Mouse (Mus musculus) heart, embryonic 15.5 days (tissue): ENCODE measurements around the gene Atp8b5. TPM values are rescaled to one million over a fixed set of nuclear protein-coding genes. Genes with fewer than 3 reads are reported as not detected.

Experiments used
- ATAC-seq: fragments of 200-750 bp; cut with Nextera tagmentation; replicated peaks from 2 replicates; pipeline ENCODE4 v1.8.0; 2017; ENCODE audit warnings: low read depth, moderate TSS enrichment; ENCODE audit not compliant: insufficient number of reproducible peaks, insufficient read depth, low FRiP score
- H3K27ac ChIP-seq: fragments of 300-500 bp; sonication (generic); 2 replicates; pipeline ENCODE4 v1.5.1; 2015; ENCODE audit warnings: mild to moderate bottlenecking, inconsistent platforms
- H3K27me3 ChIP-seq: fragments of 300-500 bp; sonication (generic); 2 replicates; pipeline ENCODE4 v1.6.1; 2015; ENCODE audit warnings: inconsistent platforms
- H3K36me3 ChIP-seq: fragments of 300-500 bp; sonication (generic); 2 replicates; pipeline ENCODE4 v1.6.1; 2015; ENCODE audit warnings: mild to moderate bottlenecking, inconsistent platforms
- H3K4me1 ChIP-seq: fragments of 300-500 bp; sonication (generic); replicated peaks from 2 replicates; pipeline ENCODE4 v1.6.1; 2015; ENCODE audit warnings: inconsistent platforms
- H3K4me2 ChIP-seq: fragments of 300-500 bp; sonication (generic); 2 replicates; pipeline ENCODE4 v1.6.1; 2015; ENCODE audit warnings: inconsistent platforms, mild to moderate bottlenecking, moderate library complexity
- H3K4me3 ChIP-seq: fragments of 300-500 bp; sonication (generic); 2 replicates; pipeline ENCODE4 v1.5.1; 2015; ENCODE audit warnings: mild to moderate bottlenecking, inconsistent platforms
- H3K9ac ChIP-seq: fragments of 300-500 bp; sonication (generic); 2 replicates; pipeline ENCODE4 v1.6.1; 2015; ENCODE audit warnings: mild to moderate bottlenecking, inconsistent platforms
- H3K9me3 ChIP-seq: fragments of 300-500 bp; sonication (generic); replicated peaks from 2 replicates; pipeline ENCODE4 v1.6.1; 2016; ENCODE audit warnings: inconsistent platforms
- WGBS: fragments of 180-500 bp; shearing (Covaris S2); methylation state at CpG from one replicate; pipeline ENCODE4 v1.1.7; 2015; ENCODE audit warnings: mixed read lengths; 5-methylcytosine and 5-hydroxymethylcytosine counted together
- polyA plus RNA-seq: library from polyadenylated mRNA; unstranded; fragments of >200 nt; fragmentation: Nextera tagmentation; extraction: Ambion mirVana; gene quantifications from 2 replicates; pipeline ENCODE4 v1.2.1, GENCODE M21; 2015

Gene Atp8b5
- polyA plus RNA-seq, 1 experiment from 2014 or later = 0.25 TPM

DNA sequence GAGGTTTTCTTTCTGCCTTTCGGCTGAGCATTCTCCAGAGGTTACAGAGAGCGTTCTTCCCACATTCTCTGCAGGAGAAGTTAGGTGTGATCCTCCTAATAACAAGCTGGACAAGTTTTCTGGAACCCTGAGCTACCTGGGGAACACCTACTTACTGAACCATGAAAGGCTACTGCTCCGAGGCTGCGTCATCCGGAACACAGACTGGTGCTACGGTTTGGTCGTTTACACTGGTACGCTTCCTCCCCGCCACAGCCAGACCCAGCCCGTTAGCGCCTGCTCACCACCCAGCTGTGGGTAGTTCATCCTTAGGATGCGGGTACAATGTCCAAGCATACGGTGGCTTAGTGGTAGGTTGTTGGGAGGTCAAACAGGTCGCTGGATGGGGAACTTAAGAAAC lies 55.4 kb downstream of the Atp8b5 start:
- no peaks in the 10 kb centered on the region for H3K27me3 ChIP-seq
- H3K27ac ChIP-seq = no peak overlapping the region
- H3K36me3 ChIP-seq = no peaks in the 10 kb centered on the region
- no peaks in the 10 kb centered on the region for H3K9me3 ChIP-seq
- ATAC-seq = no peak
- H3K9ac ChIP-seq = no peak overlapping the region
- no peak overlapping the region for H3K4me3 ChIP-seq
- 83% methylated on average over 14 of the region's 14 CpGs for WGBS
- H3K4me2 ChIP-seq = no peak overlapping the region
- no peaks in the 10 kb centered on the region for H3K4me1 ChIP-seq

DNA sequence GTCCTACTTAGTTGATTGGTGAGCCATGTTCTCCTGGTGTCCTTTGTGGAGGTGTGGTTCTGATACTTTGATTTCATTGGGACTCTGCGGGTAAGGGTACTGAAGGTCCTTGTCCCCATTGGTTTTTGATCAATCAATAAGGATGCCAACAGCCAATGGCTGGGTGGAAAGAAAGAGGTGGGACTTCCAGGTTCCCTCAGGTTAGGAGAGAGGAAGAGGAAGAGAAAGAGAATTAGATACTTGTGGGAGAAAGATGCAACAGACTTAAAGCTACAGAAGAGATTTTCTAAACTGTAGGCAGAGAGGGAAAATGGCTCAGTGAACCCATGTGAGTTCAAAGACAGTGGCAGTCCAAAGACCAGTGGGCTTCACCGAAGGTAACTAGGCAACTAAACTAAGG lies 60.2 kb downstream of the Atp8b5 start:
- Histone ChIP-seq H3K27me3 (no peaks in the 10 kb centered on the region), H3K9ac (no peak overlapping the region), H3K4me3 (no peak overlapping the region), H3K27ac (no peak overlapping the region), H3K9me3 (no peaks in the 10 kb centered on the region), H3K36me3 (no peaks in the 10 kb centered on the region), H3K4me2 (no peak overlapping the region), H3K4me1 (no peaks in the 10 kb centered on the region)
- no peak for ATAC-seq
- WGBS = 92% methylated on average over 2 of the region's 2 CpGs

DNA sequence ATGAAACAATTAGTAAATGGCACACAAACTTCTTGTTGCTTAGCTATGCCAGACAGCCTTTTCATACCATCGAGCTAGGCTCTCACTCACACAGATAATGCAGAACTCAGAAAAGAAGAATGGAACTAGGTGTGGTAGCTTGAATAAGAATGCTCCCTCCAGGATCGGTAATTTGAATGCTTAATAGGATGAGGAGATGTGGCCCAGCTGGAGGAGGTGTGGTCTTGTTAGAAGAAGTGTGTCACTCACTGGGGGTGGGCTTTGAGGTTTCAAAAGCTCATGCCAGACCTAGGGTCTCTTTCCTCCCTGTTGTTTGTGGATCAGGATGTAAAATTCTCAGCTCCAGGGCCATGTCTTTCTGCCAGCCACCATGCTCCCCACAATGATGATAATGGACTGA lies 67.8 kb downstream of the Atp8b5 start:
- peaks cover 8% of the 10 kb centered on the region; the same call in 1 of the 2 replicates for H3K9me3 ChIP-seq
- H3K27me3 ChIP-seq = no peaks in the 10 kb centered on the region
- H3K4me1 ChIP-seq = no peaks in the 10 kb centered on the region
- 55% methylated on average over 2 of the region's 2 CpGs for WGBS
- ATAC-seq = no peak
- no peak overlapping the region for H3K27ac ChIP-seq
- no peak overlapping the region for H3K4me2 ChIP-seq
- H3K4me3 ChIP-seq = no peak overlapping the region
- H3K9ac ChIP-seq = no peak overlapping the region
- no peaks in the 10 kb centered on the region for H3K36me3 ChIP-seq

DNA sequence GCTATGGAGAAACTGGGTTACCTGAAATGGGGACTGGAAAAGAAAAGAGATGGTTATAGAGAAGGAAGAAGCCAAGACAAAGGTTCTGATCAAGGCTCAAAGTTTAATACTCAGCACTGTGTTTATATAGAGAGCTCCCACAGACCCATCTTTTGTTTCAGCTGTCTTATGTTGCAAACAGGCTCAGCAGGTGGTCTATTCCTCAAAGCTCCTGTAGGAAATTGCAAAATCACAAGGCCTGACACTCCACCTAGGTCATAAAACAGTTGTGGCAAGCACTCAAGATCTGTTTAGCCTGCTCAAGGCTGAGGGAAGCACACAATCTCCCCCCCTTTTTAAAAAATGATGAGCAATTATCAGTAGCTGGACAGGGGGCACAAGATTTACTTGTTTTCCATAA lies 69.2 kb downstream of the Atp8b5 start:
- no peak overlapping the region for H3K4me2 ChIP-seq
- H3K4me3 ChIP-seq = no peak overlapping the region
- H3K4me1 ChIP-seq = no peaks in the 10 kb centered on the region
- peaks cover 8% of the 10 kb centered on the region; the same call in 1 of the 2 replicates for H3K9me3 ChIP-seq
- H3K27me3 ChIP-seq = no peaks in the 10 kb centered on the region
- H3K9ac ChIP-seq = no peak overlapping the region
- no peaks in the 10 kb centered on the region for H3K36me3 ChIP-seq
- ATAC-seq = no peak
- no peak overlapping the region for H3K27ac ChIP-seq

DNA sequence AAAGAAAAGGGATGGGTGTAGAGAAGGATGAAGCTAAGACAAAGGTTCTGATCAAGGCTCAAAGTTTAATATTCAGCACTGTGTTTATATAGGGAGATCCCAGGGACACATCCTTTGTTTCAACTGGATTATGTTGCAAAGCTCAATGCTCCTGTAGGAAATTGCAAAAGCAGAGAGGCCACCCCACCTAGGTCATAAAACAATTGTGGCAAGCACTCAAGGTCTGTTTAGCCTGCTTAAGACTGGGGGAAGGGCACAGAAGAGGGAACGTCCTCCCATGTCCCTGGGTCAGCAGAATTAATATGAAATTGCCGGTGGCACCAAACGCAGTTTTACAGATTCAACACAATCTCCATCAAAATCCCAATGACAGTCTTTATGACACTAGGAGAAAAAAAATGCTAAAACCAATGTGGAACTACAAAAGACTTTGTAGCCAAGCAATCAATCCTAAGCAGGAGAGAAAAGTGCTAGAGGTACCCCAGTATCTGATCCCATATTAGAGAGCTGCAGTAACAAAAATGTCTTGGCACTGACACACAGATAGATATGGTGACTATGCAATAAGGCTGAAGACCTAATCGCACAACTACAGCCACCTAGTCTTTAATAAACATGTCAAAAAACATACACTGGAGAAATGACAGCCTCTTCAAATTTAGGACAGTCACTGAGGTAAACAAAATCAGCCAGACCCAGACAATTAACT lies 73.3 kb downstream of the Atp8b5 start:
- ATAC-seq = no peak
- no peaks in the 10 kb centered on the region for H3K27me3 ChIP-seq
- H3K4me3 ChIP-seq = no peak overlapping the region
- H3K9ac ChIP-seq = no peak overlapping the region
- no peaks in the 10 kb centered on the region for H3K36me3 ChIP-seq
- H3K9me3 ChIP-seq = peaks cover 8% of the 10 kb centered on the region; the same call in 1 of the 2 replicates
- H3K4me1 ChIP-seq = no peaks in the 10 kb centered on the region
- WGBS = 75% methylated on average over 4 of the region's 4 CpGs
- H3K27ac ChIP-seq = no peak overlapping the region
- H3K4me2 ChIP-seq = no peak overlapping the region

DNA sequence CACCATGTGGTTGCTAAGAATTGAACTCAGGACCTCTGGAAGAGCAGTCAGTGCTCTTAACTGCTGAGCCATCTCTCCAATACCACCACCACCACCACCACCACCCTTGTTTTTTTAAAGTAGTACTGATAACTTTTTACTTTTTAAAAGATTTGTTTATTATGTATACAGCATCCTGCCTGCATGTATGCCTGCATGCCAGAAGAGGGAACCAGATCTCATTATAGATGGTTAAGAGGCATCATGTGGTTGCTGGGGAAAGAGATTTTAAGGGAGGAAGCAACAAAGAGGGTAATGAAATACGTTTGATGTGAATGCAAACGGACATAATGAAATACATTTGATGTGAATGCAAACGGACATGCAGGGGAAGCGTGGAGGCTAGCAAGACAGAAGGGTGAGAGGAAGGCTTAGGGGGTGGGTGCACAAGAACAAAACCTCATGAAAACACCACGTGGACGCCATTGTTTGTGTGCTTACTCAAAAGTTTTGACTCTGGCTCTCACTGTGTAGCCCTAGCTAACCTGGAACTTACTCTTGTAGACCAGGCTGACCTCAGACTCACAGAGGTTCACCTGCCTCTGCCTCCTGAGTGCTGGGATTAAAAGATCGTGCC lies 74.4 kb downstream of the Atp8b5 start:
- H3K36me3 ChIP-seq = no peaks in the 10 kb centered on the region

DNA sequence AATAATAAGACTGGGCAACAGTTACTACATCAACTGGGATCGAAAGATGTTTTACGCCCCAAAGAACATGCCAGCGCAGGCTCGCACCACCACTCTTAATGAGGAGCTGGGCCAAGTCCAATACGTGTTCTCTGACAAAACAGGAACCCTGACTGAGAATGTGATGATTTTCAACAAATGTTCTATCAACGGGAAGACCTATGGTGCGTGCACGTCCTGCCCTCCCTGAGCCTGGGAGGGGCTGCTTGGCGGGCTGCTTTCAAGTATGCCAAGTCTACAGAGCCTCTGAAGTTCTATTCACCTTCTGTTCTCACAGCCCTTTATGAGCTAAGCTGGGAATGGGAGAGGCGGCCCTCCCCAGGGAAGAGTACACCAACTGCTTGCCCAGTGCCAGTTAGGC lies 75.5 kb downstream of the Atp8b5 start:
- no peak overlapping the region for H3K4me2 ChIP-seq
- no peak for ATAC-seq
- H3K27me3 ChIP-seq = no peaks in the 10 kb centered on the region
- H3K9me3 ChIP-seq = no peaks in the 10 kb centered on the region
- no peak overlapping the region for H3K9ac ChIP-seq
- H3K36me3 ChIP-seq = no peaks in the 10 kb centered on the region
- 88% methylated on average over 10 of the region's 10 CpGs for WGBS
- H3K4me3 ChIP-seq = no peak overlapping the region
- no peaks in the 10 kb centered on the region for H3K4me1 ChIP-seq
- H3K27ac ChIP-seq = no peak overlapping the region

More for the DNA sequence above, 74.4 kb downstream of the Atp8b5 start:
- Histone ChIP-seq H3K4me2 (no peak overlapping the region), H3K27ac (no peak overlapping the region), H3K9me3 (peaks cover 6% of the 10 kb centered on the region; the same call in 1 of the 2 replicates), H3K27me3 (no peaks in the 10 kb centered on the region), H3K4me3 (no peak overlapping the region), H3K9ac (no peak overlapping the region), H3K4me1 (no peaks in the 10 kb centered on the region)
- ATAC-seq = no peak
- WGBS = 79% methylated on average over 7 of the region's 7 CpGs

DNA sequence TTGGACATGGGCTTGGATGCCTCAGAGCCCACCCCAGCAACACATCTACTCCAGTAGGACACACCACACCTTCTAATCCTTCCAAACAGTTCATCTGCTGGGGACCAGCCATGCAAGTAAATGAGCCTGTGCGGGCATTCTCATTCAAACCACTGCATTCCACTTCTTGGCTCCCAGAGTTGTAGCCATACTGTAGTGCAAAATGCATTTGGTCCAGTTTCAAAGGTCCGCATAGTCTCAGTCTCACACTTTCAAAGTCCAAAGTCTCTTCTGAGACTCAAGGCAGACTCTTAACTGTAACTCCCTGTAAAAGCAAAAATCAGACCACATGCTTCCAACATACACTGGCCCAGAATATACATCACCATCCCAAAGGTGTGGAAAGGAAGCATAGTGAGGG lies 78.0 kb downstream of the Atp8b5 start:
- Histone ChIP-seq H3K36me3 (no peaks in the 10 kb centered on the region), H3K27me3 (no peaks in the 10 kb centered on the region), H3K4me3 (no peak overlapping the region), H3K9me3 (no peaks in the 10 kb centered on the region), H3K27ac (no peak overlapping the region), H3K4me2 (no peak overlapping the region), H3K4me1 (no peaks in the 10 kb centered on the region), H3K9ac (no peak overlapping the region)
- no peak for ATAC-seq
- 87% methylated on average over 2 of the region's 2 CpGs for WGBS

DNA sequence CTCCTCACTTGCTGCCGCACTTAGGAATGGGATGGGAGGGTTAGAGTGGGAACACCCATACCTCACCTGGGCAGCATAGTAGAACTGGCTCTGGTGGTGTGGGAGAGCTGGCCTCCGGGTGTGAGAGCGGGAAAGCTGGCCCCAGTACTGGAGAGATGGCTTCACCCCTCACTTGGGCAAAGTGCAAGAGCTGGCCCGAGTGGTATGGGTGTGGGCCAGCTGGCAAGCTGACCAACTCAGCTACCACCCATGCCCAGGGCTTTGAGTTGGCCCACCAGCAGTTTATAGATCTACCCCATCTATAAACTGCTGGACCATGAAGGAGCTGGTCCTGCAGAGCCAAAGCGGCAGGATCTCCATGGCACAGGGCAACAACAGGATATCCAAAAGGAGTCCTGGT lies 82.2 kb downstream of the Atp8b5 start:
- H3K4me1 ChIP-seq = no peaks in the 10 kb centered on the region
- H3K9ac ChIP-seq = no peak overlapping the region
- no peak for ATAC-seq
- H3K36me3 ChIP-seq = no peaks in the 10 kb centered on the region
- WGBS = 85% methylated on average over 5 of the region's 5 CpGs
- H3K27me3 ChIP-seq = no peaks in the 10 kb centered on the region
- no peaks in the 10 kb centered on the region for H3K9me3 ChIP-seq
- no peak overlapping the region for H3K4me3 ChIP-seq
- no peak overlapping the region for H3K27ac ChIP-seq
- H3K4me2 ChIP-seq = no peak overlapping the region

DNA sequence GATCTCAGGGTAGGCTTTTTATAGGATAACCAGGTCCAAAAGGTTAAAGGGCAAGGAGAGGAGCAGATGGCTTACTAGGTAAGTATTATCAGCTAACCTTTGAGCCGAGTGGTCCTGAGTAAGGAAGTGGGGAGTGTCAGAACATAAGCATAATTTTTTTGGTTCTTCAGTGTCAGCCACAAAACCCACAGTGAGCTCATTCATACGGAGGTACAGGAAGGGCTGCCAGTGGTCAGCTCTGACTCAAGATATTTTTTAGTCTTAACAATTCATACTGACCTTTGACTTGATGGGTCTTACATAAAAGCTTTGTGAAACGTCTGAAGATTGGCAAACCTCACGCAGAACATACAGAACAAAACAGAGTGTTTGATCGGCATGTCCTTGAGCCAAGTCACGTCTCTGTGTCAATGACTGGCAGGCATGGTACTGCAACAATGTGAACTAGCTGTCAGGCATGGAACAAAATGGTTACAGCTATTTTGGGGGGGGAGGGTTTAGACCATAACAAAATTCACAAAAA lies 83.1 kb downstream of the Atp8b5 start:
- H3K4me1 ChIP-seq = no peaks in the 10 kb centered on the region
- H3K27me3 ChIP-seq = no peaks in the 10 kb centered on the region
- no peak for ATAC-seq
- WGBS = 67% methylated on average over 6 of the region's 6 CpGs
- H3K9ac ChIP-seq = no peak overlapping the region
- no peak overlapping the region for H3K4me3 ChIP-seq
- H3K9me3 ChIP-seq = no peaks in the 10 kb centered on the region
- no peak overlapping the region for H3K27ac ChIP-seq
- H3K36me3 ChIP-seq = no peaks in the 10 kb centered on the region
- no peak overlapping the region for H3K4me2 ChIP-seq

DNA sequence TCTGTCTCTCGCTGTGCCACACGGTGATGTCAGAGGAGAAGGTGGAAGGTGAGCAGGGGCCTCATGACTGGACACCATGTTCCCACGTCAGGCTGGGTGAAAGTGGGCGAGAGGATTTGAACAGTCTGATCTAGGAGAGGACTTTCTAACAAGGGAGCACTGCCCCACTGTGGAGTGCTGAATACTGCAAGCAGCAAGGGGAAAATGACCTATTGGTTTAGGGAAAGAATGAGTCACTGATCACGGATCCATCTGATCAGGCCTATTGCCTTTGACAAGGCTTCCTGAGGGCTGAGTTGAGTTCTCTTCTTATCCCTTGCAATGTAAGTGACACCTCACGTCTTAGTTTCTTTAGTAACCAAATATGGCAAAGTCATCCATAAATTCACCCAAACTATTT lies 86.7 kb downstream of the Atp8b5 start:
- H3K27me3 ChIP-seq = no peaks in the 10 kb centered on the region
- H3K36me3 ChIP-seq = no peaks in the 10 kb centered on the region
- H3K27ac ChIP-seq = no peak overlapping the region
- H3K4me3 ChIP-seq = no peak overlapping the region
- 80% methylated on average over 6 of the region's 6 CpGs for WGBS
- no peaks in the 10 kb centered on the region for H3K4me1 ChIP-seq
- no peak overlapping the region for H3K4me2 ChIP-seq
- H3K9me3 ChIP-seq = no peaks in the 10 kb centered on the region
- no peak for ATAC-seq
- no peak overlapping the region for H3K9ac ChIP-seq
